Mouse (Mus musculus) left cerebral cortex, postnatal 14 days (tissue): ENCODE results near the gene Evi2a. TPM values are rescaled to one million over a fixed set of nuclear protein-coding genes. Genes with fewer than 3 reads are reported as not detected.
A peak's percentile ranks its signal among the peaks of the same experiment; 100 is the strongest.

ENCODE experiments used
- DNase-seq, 2 experiments: peaks; one replicate each; pipeline ENCODE4 v3.0.0; 2021 to 2022; ENCODE audit warnings: low spot score in 2 of 2, mixed read lengths in 1 of 2
- intact Hi-C: fragments of 180-260 bp; cut with DNase I; formaldehyde crosslinking; loops from one replicate; pipeline ENCODE4 v1.15.1; 2025
- total RNA-seq, 2 experiments: library from RNA; stranded (reverse); gene quantifications; 2 replicates each; pipeline ENCODE4 v1.2.3; 2021

The Evi2a gene
- total RNA-seq, 2 experiments from 2014 or later: 5.5 to 10.2 TPM

GRCm38 (mm10) chr11:79527739-79528384, 2.5 kb downstream of the Evi2a start:
- no peak for DNase-seq
- intact Hi-C loops: no loop called here

GRCm38 (mm10) chr11:79527015-79527738, 3.2 kb downstream of the Evi2a start:
- intact Hi-C loops: no loop called here

GRCm38 (mm10) chr11:79526549-79526948, 3.9 kb downstream of the Evi2a start:
- intact Hi-C loops: no loop called here
- no peak for DNase-seq

More at GRCm38 (mm10) chr11:79527015-79527738, 3.2 kb downstream of the Evi2a start:
- peak in 1 of 2 experiments; percentile 25 for DNase-seq

GRCm38 (mm10) chr11:79524310-79524575, 6.2 kb downstream of the Evi2a start:
- intact Hi-C loops: no loop called here
- DNase-seq: no peak

- intact Hi-C loops: no loop called here
Observed at GRCm38 (mm10) chr11:79523560-79524309, 6.7 kb downstream of the Evi2a start, which contains the start of gene Evi2b. Evi2b (minus strand) TSS chr11:79523762.

GRCm38 (mm10) chr11:79522944-79523343, 7.5 kb downstream of the Evi2a start:
- intact Hi-C loops: no loop called here
- no peak for DNase-seq

More at GRCm38 (mm10) chr11:79523560-79524309, 6.7 kb downstream of the Evi2a start, which contains the start of gene Evi2b:
- no peak for DNase-seq

- intact Hi-C loops: no loop called here
- DNase-seq: no peak
Observed at GRCm38 (mm10) chr11:79521930-79522329, 8.5 kb downstream of the Evi2a start.

- intact Hi-C loops: no loop called here
- no peak for DNase-seq
Observed at GRCm38 (mm10) chr11:79520772-79521171, 9.6 kb downstream of the Evi2a start.

- peak; percentile 54 to 89 for DNase-seq
- intact Hi-C loops: no loop called here
Observed at GRCm38 (mm10) chr11:79519878-79520291, 10.5 kb downstream of the Evi2a start.

GRCm38 (mm10) chr11:79519299-79519698, 11.1 kb downstream of the Evi2a start:
- DNase-seq: no peak
- intact Hi-C loops: no loop called here

GRCm38 (mm10) chr11:79515798-79516197, 14.6 kb downstream of the Evi2a start:
- no peak for DNase-seq
- intact Hi-C loops: no loop called here

GRCm38 (mm10) chr11:79515331-79515730, 15.1 kb downstream of the Evi2a start:
- DNase-seq: no peak
- intact Hi-C loops: no loop called here

GRCm38 (mm10) chr11:79511970-79512369, 18.4 kb downstream of the Evi2a start:
- intact Hi-C loops: no loop called here

GRCm38 (mm10) chr11:79504506-79504905, 25.9 kb downstream of the Evi2a start:
- intact Hi-C loops: no loop called here
- peak in 1 of 2 experiments; percentile 42 for DNase-seq

More at GRCm38 (mm10) chr11:79511970-79512369, 18.4 kb downstream of the Evi2a start:
- DNase-seq: no peak

- DNase-seq: peak; percentile 75 to 89
- intact Hi-C loops: no loop called here
Observed at GRCm38 (mm10) chr11:79503845-79504244, 26.6 kb downstream of the Evi2a start, which contains the start of gene Omg. Omg (minus strand) TSS chr11:79504084.

- intact Hi-C loops: no loop called here
- peak in 1 of 2 experiments; percentile 19 for DNase-seq
Observed at GRCm38 (mm10) chr11:79502917-79503316, 27.5 kb downstream of the Evi2a start.

- intact Hi-C loops: no loop called here
- no peak for DNase-seq
Observed at GRCm38 (mm10) chr11:79494976-79495800, 35.2 kb downstream of the Evi2a start.

- intact Hi-C loops: no loop called here
- DNase-seq: no peak
Observed at GRCm38 (mm10) chr11:79484721-79485120, 45.7 kb downstream of the Evi2a start.

- DNase-seq: no peak
- intact Hi-C loops: no loop called here
Observed at GRCm38 (mm10) chr11:79483876-79484528, 46.4 kb downstream of the Evi2a start.
